Mouse (Mus musculus) ES-Bruce4 (cell line): ENCODE measurements around the gene Ubap2. TPM values are rescaled to one million over a fixed set of nuclear protein-coding genes. Genes with fewer than 3 reads are reported as not detected.

ENCODE experiments used
- H3K27ac ChIP-seq: 2 replicates; pipeline ENCODE4 v1.5.1; 2012; ENCODE audit warnings: low read length, inconsistent platforms; ENCODE audit not compliant: insufficient read depth
- H3K27me3 ChIP-seq: 2 replicates; pipeline ENCODE4 v1.6.1; 2012; ENCODE audit warnings: mild to moderate bottlenecking, low read length, inconsistent platforms; ENCODE audit not compliant: control insufficient read depth, poor library complexity, insufficient read depth, severe bottlenecking
- H3K36me3 ChIP-seq: 2 replicates; pipeline ENCODE4 v1.6.1; 2012; ENCODE audit warnings: inconsistent platforms, mild to moderate bottlenecking, low read length, moderate library complexity; ENCODE audit not compliant: control insufficient read depth, poor library complexity, insufficient read depth, severe bottlenecking
- H3K4me1 ChIP-seq: one replicate; pipeline ENCODE4 v1.8.1; 2011; ENCODE audit warnings: low read length; ENCODE audit not compliant: control insufficient read depth, insufficient read depth
- H3K4me3 ChIP-seq: 2 replicates; pipeline ENCODE4 v1.5.1; 2011; ENCODE audit warnings: low read depth, mild to moderate bottlenecking, low read length
- H3K9ac ChIP-seq: 2 replicates; pipeline ENCODE4 v1.6.1; 2012; ENCODE audit warnings: low read depth, mild to moderate bottlenecking, inconsistent platforms; ENCODE audit not compliant: poor library complexity, severe bottlenecking
- H3K9me3 ChIP-seq: replicated peaks from 2 replicates; pipeline ENCODE4 v1.6.1; 2012; ENCODE audit warnings: mild to moderate bottlenecking, low read length, inconsistent platforms; ENCODE audit not compliant: control insufficient read depth, poor library complexity, insufficient read depth, severe bottlenecking
- CTCF ChIP-seq: IDR thresholded peaks from one replicate; pipeline ENCODE4 v1.8.1; 2011; ENCODE audit warnings: low read depth, low read length
- EP300 ChIP-seq: IDR thresholded peaks from 2 replicates; pipeline ENCODE4 v1.6.1; 2011; ENCODE audit warnings: low read depth, low read length; ENCODE audit not compliant: insufficient read depth
- POLR2A ChIP-seq: IDR thresholded peaks from one replicate; pipeline ENCODE4 v1.8.1; 2011; ENCODE audit warnings: low read length; ENCODE audit not compliant: insufficient read depth
- polyA plus RNA-seq: library from polyadenylated mRNA; stranded (reverse); fragments of >200 nt; gene quantifications from 2 replicates; pipeline ENCODE4 v1.2.4, GENCODE M21; 2011; ENCODE audit warnings: low read depth; ENCODE audit not compliant: missing spikeins, insufficient read depth, insufficient read length

Ubap2 gene
- polyA plus RNA-seq, 1 experiment: 144 TPM

GRCm38 (mm10) chr4:41225412-41225811 lies 49.5 kb downstream of the Ubap2 start:
- no peaks in the 10 kb centered on the region for H3K27me3 ChIP-seq
- no peaks in the 10 kb centered on the region for H3K9me3 ChIP-seq
- H3K4me3 ChIP-seq: no peak overlapping the region
- TF ChIP-seq EP300 (no peak), CTCF (no peak), POLR2A (no peak)
- no peaks in the 10 kb centered on the region for H3K4me1 ChIP-seq
- H3K36me3 ChIP-seq: peaks cover 88% of the 10 kb centered on the region
- no peak overlapping the region for H3K27ac ChIP-seq
- H3K9ac ChIP-seq: no peak overlapping the region

- H3K27ac ChIP-seq: no peak overlapping the region
- TF ChIP-seq POLR2A (no peak), CTCF (no peak), EP300 (no peak)
- H3K27me3 ChIP-seq: no peaks in the 10 kb centered on the region
- no peak overlapping the region for H3K4me3 ChIP-seq
- no peaks in the 10 kb centered on the region for H3K9me3 ChIP-seq
- peaks cover 80% of the 10 kb centered on the region for H3K36me3 ChIP-seq
- H3K9ac ChIP-seq: no peak overlapping the region
- H3K4me1 ChIP-seq: peaks cover 1% of the 10 kb centered on the region
These were observed 66.9 kb downstream of the Ubap2 start for GRCm38 (mm10) chr4:41208050-41208449.

- no peaks in the 10 kb centered on the region for H3K27me3 ChIP-seq
- no peak overlapping the region for H3K4me3 ChIP-seq
- no peaks in the 10 kb centered on the region for H3K9me3 ChIP-seq
- H3K36me3 ChIP-seq: peaks cover 87% of the 10 kb centered on the region
- H3K27ac ChIP-seq: no peak overlapping the region; the same call in 1 of the 2 replicates
- TF ChIP-seq EP300 (no peak), POLR2A (no peak), CTCF (no peak)
- peaks cover 1% of the 10 kb centered on the region for H3K4me1 ChIP-seq
- H3K9ac ChIP-seq: no peak overlapping the region
These were observed 69.2 kb downstream of the Ubap2 start for GRCm38 (mm10) chr4:41205751-41206150.

- no peak for TF ChIP-seq EP300
- no peak for TF ChIP-seq POLR2A
- TF ChIP-seq CTCF: no peak
- H3K27me3 ChIP-seq: no peaks in the 10 kb centered on the region
- no peaks in the 10 kb centered on the region for H3K9me3 ChIP-seq
- no peak overlapping the region for H3K27ac ChIP-seq
- H3K9ac ChIP-seq: no peak overlapping the region
- peaks cover 82% of the 10 kb centered on the region for H3K36me3 ChIP-seq
- peaks cover 1% of the 10 kb centered on the region for H3K4me1 ChIP-seq
- H3K4me3 ChIP-seq: no peak overlapping the region
These were observed 72.8 kb downstream of the Ubap2 start for GRCm38 (mm10) chr4:41202135-41202534.

GRCm38 (mm10) chr4:41196861-41197610 lies 77.9 kb downstream of the Ubap2 start:
- Histone ChIP-seq H3K9ac (no peak overlapping the region), H3K36me3 (peaks cover 68% of the 10 kb centered on the region), H3K27ac (0 out of 2 replicates have a peak overlapping the region, but pooled peaks have one; percentile 5), H3K27me3 (no peaks in the 10 kb centered on the region), H3K4me1 (no peaks in the 10 kb centered on the region), H3K4me3 (no peak overlapping the region), H3K9me3 (no peaks in the 10 kb centered on the region)
- no peak for TF ChIP-seq EP300
- no peak for TF ChIP-seq POLR2A
- no peak for TF ChIP-seq CTCF

GRCm38 (mm10) chr4:41195328-41195727 lies 79.6 kb downstream of the Ubap2 start:
- Histone ChIP-seq H3K36me3 (peaks cover 56% of the 10 kb centered on the region), H3K9ac (no peak overlapping the region), H3K4me1 (no peaks in the 10 kb centered on the region), H3K27ac (no peak overlapping the region), H3K4me3 (no peak overlapping the region), H3K27me3 (no peaks in the 10 kb centered on the region), H3K9me3 (no peaks in the 10 kb centered on the region)
- no peak for TF ChIP-seq EP300
- no peak for TF ChIP-seq CTCF
- TF ChIP-seq POLR2A: no peak
